9 mouse cellular contexts compared by ENCODE assay signal in the genomic region with DNA sequence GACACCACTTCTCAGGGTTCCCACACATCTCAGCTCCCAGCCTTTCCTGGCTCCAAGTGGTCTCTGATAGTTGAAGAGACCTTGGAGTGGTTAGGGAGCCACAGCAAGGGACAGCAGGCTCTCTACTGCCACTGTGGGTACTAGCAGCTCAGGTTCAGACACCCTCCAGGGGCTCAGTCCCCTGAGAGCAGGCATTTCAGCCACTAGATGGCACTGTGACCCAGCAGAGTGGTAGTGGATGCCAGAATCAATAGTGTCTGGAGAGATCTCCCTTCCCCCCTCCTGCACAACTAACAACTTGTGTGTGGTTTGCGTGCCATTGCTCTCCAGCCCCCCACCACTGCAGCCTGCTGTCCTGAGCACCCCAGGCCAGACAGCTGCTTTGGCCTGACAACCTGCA.
DNase-seq lines count a peak whose midpoint lies in the region; ATAC-seq and TF ChIP-seq lines count a peak whose summit lies in the region.
"Had no signal": no experiment of that assay in that cellular context is flagged by ENCODE, and none has a peak within 500 bp of the region (broad histone marks: within the 10 kb centered on the region; RNA-seq: fewer than 3 reads in every experiment).

No protein-coding gene starts in this region.

- no peaks in the 10 kb centered on the region for H3K36me3 ChIP-seq in C2C12 (ENCODE audit: control insufficient read depth, insufficient read depth)
- H3K36me3 ChIP-seq in heart, embryonic 16.5 days (ENCODE audit: control insufficient read depth, insufficient read depth): no peaks in the 10 kb centered on the region

- H3K79me2 ChIP-seq in C2C12 (ENCODE audit: control insufficient read depth, insufficient read depth): no peaks in the 10 kb centered on the region

- no peak overlapping the region for H3K27ac ChIP-seq in bone marrow macrophage, adult 2 months (ENCODE audit: insufficient read depth, low read depth, low read length)
- H3K27ac ChIP-seq in embryonic fibroblast, embryonic 13.5 days (ENCODE audit: insufficient read depth, low read length): no peak overlapping the region
- H3K27ac ChIP-seq in heart, embryonic 16.5 days (ENCODE audit: low read length): no peak overlapping the region

- no peak overlapping the region for H3K9ac ChIP-seq in heart, embryonic 16.5 days (ENCODE audit: low read length)

- 13% methylated on average over 1 of the region's 1 CpGs for WGBS in heart, embryonic 16.5 days

- H3K9me3 ChIP-seq in heart, embryonic 16.5 days (replicated peaks; ENCODE audit: control insufficient read depth, low read length): no peaks in the 10 kb centered on the region

- H3K4me2 ChIP-seq in heart, embryonic 16.5 days (ENCODE audit: low read depth, low read length): no peak overlapping the region

- peak; percentile 68 to 82 for DNase-seq in kidney, postnatal 25 days
- DNase-seq in lung, adult 18-20 months: peak; percentile 49 to 63
- peak; percentile 13 for DNase-seq in ovary, adult 18-20 months (ENCODE audit: low spot score)
- DNase-seq in thymus, postnatal 0 days (ENCODE audit: low spot score): peak; percentile 56

- no peak overlapping the region for H3ac ChIP-seq in C2C12 (ENCODE audit: control insufficient read depth, insufficient read length, low read depth)

- H3K79me3 ChIP-seq in C2C12 (ENCODE audit: low read depth): no peaks in the 10 kb centered on the region

- ATAC-seq in heart, embryonic 16.5 days (replicated peaks; ENCODE audit: extremely low read depth, insufficient read depth, low FRiP score): peak; percentile 52

- H3K4me3 ChIP-seq in C2C12 (ENCODE audit: insufficient read depth, poor library complexity, severe bottlenecking): no peak overlapping the region
- H3K4me3 ChIP-seq in bone marrow macrophage, adult 2 months (ENCODE audit: insufficient read depth, low read length): no peak overlapping the region
- no peak overlapping the region for H3K4me3 ChIP-seq in embryonic fibroblast, embryonic 13.5 days (ENCODE audit: insufficient read depth, low read length)
- no peak overlapping the region for H3K4me3 ChIP-seq in heart, embryonic 16.5 days (ENCODE audit: low read length)
- H3K4me3 ChIP-seq: erythroblast, embryonic 14.5 days had no signal

- TF ChIP-seq POLR2A in bone marrow macrophage, adult 2 months (IDR thresholded peaks at IDR 0.05; ENCODE audit: borderline replicate concordance, low read depth, low read length): no peak
- no peak for TF ChIP-seq POLR2A in embryonic fibroblast, embryonic 13.5 days (IDR thresholded peaks at IDR 0.05; ENCODE audit: low read depth, low read length)

- peaks cover 95% of the 10 kb centered on the region for H3K27me3 ChIP-seq in C2C12 (ENCODE audit: control insufficient read depth, insufficient read depth, insufficient read length)
- H3K27me3 ChIP-seq in heart, embryonic 16.5 days (ENCODE audit: control insufficient read depth, insufficient read depth, low read length): peaks cover 25% of the 10 kb centered on the region

- peak; percentile 84 for TF ChIP-seq CTCF in C2C12 (IDR thresholded peaks at IDR 0.05; ENCODE audit: control insufficient read depth, insufficient read depth, insufficient read length)
- peak; percentile 77 for TF ChIP-seq CTCF in bone marrow macrophage, adult 2 months (IDR thresholded peaks at IDR 0.05; ENCODE audit: low read depth, low read length)
- TF ChIP-seq CTCF in embryonic fibroblast, embryonic 13.5 days (IDR thresholded peaks at IDR 0.05; ENCODE audit: borderline replicate concordance, insufficient read depth, low read length): peak; percentile 91

- no peaks in the 10 kb centered on the region for H3K4me1 ChIP-seq in bone marrow macrophage, adult 2 months (ENCODE audit: control insufficient read depth, insufficient read depth, low read length)
- no peaks in the 10 kb centered on the region for H3K4me1 ChIP-seq in embryonic fibroblast, embryonic 13.5 days (ENCODE audit: control insufficient read depth, insufficient read depth, low read length)
- H3K4me1 ChIP-seq in heart, embryonic 16.5 days (ENCODE audit: control insufficient read depth, insufficient read depth, low read length): no peaks in the 10 kb centered on the region

TF ChIP-seq in C2C12, 6 proteins besides CTCF, POLR2A, EP300 and RAD21:
- no peak for TF ChIP-seq MYOG (IDR thresholded peaks at IDR 0.05; ENCODE audit: control insufficient read depth, extremely low read depth, insufficient read length)
- no peak for TF ChIP-seq USF1 (IDR thresholded peaks at IDR 0.05; ENCODE audit: low read depth)
- no peak for TF ChIP-seq CEBPB (IDR thresholded peaks at IDR 0.05; ENCODE audit: low read depth)
- TF ChIP-seq MAX (IDR thresholded peaks at IDR 0.05): no peak
- no peak for TF ChIP-seq MYOD1 (IDR thresholded peaks at IDR 0.05; ENCODE audit: control insufficient read depth, insufficient read length, low read depth)
- no peak for TF ChIP-seq FOSL1 (IDR thresholded peaks at IDR 0.05; ENCODE audit: insufficient read depth, low read length, poor library complexity, severe bottlenecking)

Comparison
In these comparisons a context has a peak if more than half of its experiments do, and no peak if none do; other contexts are left out.
1. DNase-seq: peak in every context shown above with its lines; median percentile 75 in kidney, postnatal 25 days; 56 in lung, adult 18-20 months; 56 in thymus, postnatal 0 days; 13 in ovary, adult 18-20 months.